Mouse (Mus musculus): ENCODE measurements at regions not wholly inside any gene's neighbourhood (a gene's known extent, or its start where the extent isn't known, plus 50 kb on each side); places are given as distances from the start of the nearest gene placed in this dataset.
A peak's percentile ranks its signal among the peaks of the same experiment; 100 is the strongest.

GRCm38 (mm10) chr9:66646226-66646625 is 53.3 kb upstream of the Usp3 start:
- H3K4me2 ChIP-seq (ENCODE audit: low read depth, low read length) = no peak overlapping the region
- no peak overlapping the region for H3K27ac ChIP-seq (ENCODE audit: low read length)
- peak; percentile 88 for ATAC-seq (replicated peaks; ENCODE audit: extremely low read depth, insufficient read depth, low FRiP score)
- 15% methylated on average over 7 of the region's 7 CpGs for WGBS
- no peaks in the 10 kb centered on the region for H3K36me3 ChIP-seq (ENCODE audit: control insufficient read depth, insufficient read depth)
- no peak overlapping the region for H3K9ac ChIP-seq (ENCODE audit: low read length)
- peaks cover 5% of the 10 kb centered on the region for H3K4me1 ChIP-seq (ENCODE audit: control insufficient read depth, insufficient read depth, low read length)
- H3K4me3 ChIP-seq (ENCODE audit: low read length) = no peak overlapping the region
- no peaks in the 10 kb centered on the region for H3K27me3 ChIP-seq (ENCODE audit: control insufficient read depth, insufficient read depth, low read length)
- no peaks in the 10 kb centered on the region for H3K9me3 ChIP-seq (replicated peaks; ENCODE audit: control insufficient read depth, low read length)

GRCm38 (mm10) chr9:66651306-66651705 is 58.4 kb upstream of the Usp3 start:
- H3K4me1 ChIP-seq (ENCODE audit: control insufficient read depth, insufficient read depth, low read length) = peaks cover 9% of the 10 kb centered on the region
- H3K9ac ChIP-seq (ENCODE audit: low read length) = no peak overlapping the region
- H3K4me2 ChIP-seq (ENCODE audit: low read depth, low read length) = peak overlapping the region; percentile 31
- no peaks in the 10 kb centered on the region for H3K27me3 ChIP-seq (ENCODE audit: control insufficient read depth, insufficient read depth, low read length)
- H3K27ac ChIP-seq (ENCODE audit: low read length) = no peak overlapping the region
- H3K36me3 ChIP-seq (ENCODE audit: control insufficient read depth, insufficient read depth) = no peaks in the 10 kb centered on the region
- peak overlapping the region; percentile 15; the same call in 1 of the 2 replicates for H3K4me3 ChIP-seq (ENCODE audit: low read length)
- no peak for ATAC-seq (replicated peaks; ENCODE audit: extremely low read depth, insufficient read depth, low FRiP score)
- 20% methylated on average over 6 of the region's 6 CpGs for WGBS
- H3K9me3 ChIP-seq (replicated peaks; ENCODE audit: control insufficient read depth, low read length) = no peaks in the 10 kb centered on the region

GRCm38 (mm10) chr9:66657116-66657758 is 56.2 kb upstream of the Car12 start:
- no peaks in the 10 kb centered on the region for H3K36me3 ChIP-seq (ENCODE audit: control insufficient read depth, insufficient read depth)
- WGBS = 78% methylated on average over 7 of the region's 7 CpGs

GRCm38 (mm10) chr9:66658707-66659242 is 54.7 kb upstream of the Car12 start:
- no peak overlapping the region for H3K27ac ChIP-seq (ENCODE audit: low read length)
- 0 out of 2 replicates have a peak, but pooled peaks cover 4% of the 10 kb centered on the region for H3K4me1 ChIP-seq (ENCODE audit: control insufficient read depth, insufficient read depth, low read length)
- H3K27me3 ChIP-seq (ENCODE audit: control insufficient read depth, insufficient read depth, low read length) = no peaks in the 10 kb centered on the region
- no peak for ATAC-seq (replicated peaks; ENCODE audit: extremely low read depth, insufficient read depth, low FRiP score)
- H3K9ac ChIP-seq (ENCODE audit: low read length) = no peak overlapping the region
- no peaks in the 10 kb centered on the region for H3K9me3 ChIP-seq (replicated peaks; ENCODE audit: control insufficient read depth, low read length)
- H3K4me2 ChIP-seq (ENCODE audit: low read depth, low read length) = no peak overlapping the region
- no peaks in the 10 kb centered on the region for H3K36me3 ChIP-seq (ENCODE audit: control insufficient read depth, insufficient read depth)
- no peak overlapping the region for H3K4me3 ChIP-seq (ENCODE audit: low read length)

More at GRCm38 (mm10) chr9:66657116-66657758, 56.2 kb upstream of the Car12 start:
- no peak overlapping the region for H3K4me2 ChIP-seq (ENCODE audit: low read depth, low read length)
- no peak overlapping the region for H3K9ac ChIP-seq (ENCODE audit: low read length)
- H3K4me1 ChIP-seq (ENCODE audit: control insufficient read depth, insufficient read depth, low read length) = 0 out of 2 replicates have a peak, but pooled peaks cover 4% of the 10 kb centered on the region
- no peak overlapping the region for H3K4me3 ChIP-seq (ENCODE audit: low read length)
- no peaks in the 10 kb centered on the region for H3K9me3 ChIP-seq (replicated peaks; ENCODE audit: control insufficient read depth, low read length)
- no peak for ATAC-seq (replicated peaks; ENCODE audit: extremely low read depth, insufficient read depth, low FRiP score)
- no peak overlapping the region for H3K27ac ChIP-seq (ENCODE audit: low read length)
- H3K27me3 ChIP-seq (ENCODE audit: control insufficient read depth, insufficient read depth, low read length) = no peaks in the 10 kb centered on the region

GRCm38 (mm10) chr9:66659781-66660445 is 53.6 kb upstream of the Car12 start:
- H3K36me3 ChIP-seq (ENCODE audit: control insufficient read depth, insufficient read depth) = no peaks in the 10 kb centered on the region
- H3K9me3 ChIP-seq (replicated peaks; ENCODE audit: control insufficient read depth, low read length) = no peaks in the 10 kb centered on the region
- H3K27ac ChIP-seq (ENCODE audit: low read length) = no peak overlapping the region
- H3K9ac ChIP-seq (ENCODE audit: low read length) = no peak overlapping the region
- H3K4me1 ChIP-seq (ENCODE audit: control insufficient read depth, insufficient read depth, low read length) = 0 out of 2 replicates have a peak, but pooled peaks cover 4% of the 10 kb centered on the region
- WGBS = 50% methylated on average over 11 of the region's 11 CpGs
- H3K4me3 ChIP-seq (ENCODE audit: low read length) = no peak overlapping the region
- no peak for ATAC-seq (replicated peaks; ENCODE audit: extremely low read depth, insufficient read depth, low FRiP score)
- no peaks in the 10 kb centered on the region for H3K27me3 ChIP-seq (ENCODE audit: control insufficient read depth, insufficient read depth, low read length)
- no peak overlapping the region for H3K4me2 ChIP-seq (ENCODE audit: low read depth, low read length)

GRCm38 (mm10) chr9:66661596-66661995 is 51.9 kb upstream of the Car12 start:
- Histone ChIP-seq H3K4me1 (ENCODE audit: control insufficient read depth, insufficient read depth, low read length) (peaks cover 17% of the 10 kb centered on the region), H3K36me3 (ENCODE audit: control insufficient read depth, insufficient read depth) (no peaks in the 10 kb centered on the region), H3K4me2 (ENCODE audit: low read depth, low read length) (no peak overlapping the region), H3K4me3 (ENCODE audit: low read length) (no peak overlapping the region), H3K9me3 (replicated peaks; ENCODE audit: control insufficient read depth, low read length) (no peaks in the 10 kb centered on the region), H3K27ac (ENCODE audit: low read length) (no peak overlapping the region), H3K9ac (ENCODE audit: low read length) (no peak overlapping the region), H3K27me3 (ENCODE audit: control insufficient read depth, insufficient read depth, low read length) (no peaks in the 10 kb centered on the region)
- no peak for ATAC-seq (replicated peaks; ENCODE audit: extremely low read depth, insufficient read depth, low FRiP score)
- WGBS = 68% methylated on average over 7 of the region's 7 CpGs

- no peaks in the 10 kb centered on the region for H3K9me3 ChIP-seq (replicated peaks; ENCODE audit: control insufficient read depth, low read length)
- H3K27me3 ChIP-seq (ENCODE audit: control insufficient read depth, insufficient read depth, low read length) = no peaks in the 10 kb centered on the region
- no peak overlapping the region for H3K9ac ChIP-seq (ENCODE audit: low read length)
- no peak for ATAC-seq (replicated peaks; ENCODE audit: extremely low read depth, insufficient read depth, low FRiP score)
- 73% methylated on average over 4 of the region's 4 CpGs for WGBS
- no peaks in the 10 kb centered on the region for H3K36me3 ChIP-seq (ENCODE audit: control insufficient read depth, insufficient read depth)
- H3K4me3 ChIP-seq (ENCODE audit: low read length) = no peak overlapping the region
- no peak overlapping the region for H3K4me2 ChIP-seq (ENCODE audit: low read depth, low read length)
- H3K27ac ChIP-seq (ENCODE audit: low read length) = no peak overlapping the region
- H3K4me1 ChIP-seq (ENCODE audit: control insufficient read depth, insufficient read depth, low read length) = peaks cover 19% of the 10 kb centered on the region
Observed at GRCm38 (mm10) chr9:66662443-66662842, 51.0 kb upstream of the Car12 start.

All from heart, embryonic 16.5 days (tissue).